Mouse (Mus musculus): ENCODE results near the gene Rapgef5.

DNA sequence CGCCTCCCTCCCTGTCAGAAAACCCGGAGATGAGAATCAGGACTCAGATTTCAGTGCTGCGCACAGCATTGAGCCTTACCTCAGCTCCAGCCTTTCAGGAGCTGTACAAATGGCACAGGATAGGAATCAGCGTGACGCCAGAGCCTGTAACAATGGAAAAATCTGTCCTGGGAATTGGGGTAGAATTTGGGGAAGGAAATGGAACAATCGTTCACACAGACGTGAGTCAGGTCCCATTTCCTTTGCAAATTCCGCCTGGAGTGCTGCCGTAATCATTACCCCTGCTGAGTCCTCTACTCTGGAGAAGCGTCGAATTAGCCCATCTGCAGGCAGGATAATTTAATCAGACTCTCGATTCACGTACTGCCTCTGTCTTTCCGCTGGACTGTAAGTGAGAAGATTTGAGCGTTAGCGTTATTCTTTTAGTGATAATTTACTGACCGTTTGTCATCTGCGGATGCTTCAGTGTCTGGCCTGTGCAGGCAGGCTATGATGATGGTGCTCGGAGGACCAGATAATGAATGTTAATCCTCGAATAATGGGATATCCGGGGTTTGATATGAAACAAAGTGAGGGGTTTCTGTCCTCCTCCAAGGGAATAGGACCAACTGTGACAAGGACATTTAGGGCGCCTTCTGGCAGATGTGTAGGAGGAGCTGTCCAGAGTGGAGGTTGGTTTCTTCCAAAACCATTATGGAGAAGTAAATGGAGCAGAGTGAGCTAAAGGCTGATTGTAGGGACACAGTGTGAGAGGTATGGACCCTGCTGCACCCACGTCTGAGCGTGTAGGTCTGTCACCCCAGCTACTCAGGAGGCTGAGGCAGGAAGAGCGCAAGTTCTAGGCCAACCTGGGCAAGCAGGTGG lies 235.5 kb downstream of the Rapgef5 start:
- TF ChIP-seq RCOR1 (conservative IDR thresholded peaks at IDR 0.05; ENCODE audit: low read depth, low read length) (no peak), ZC3H11A (IDR thresholded peaks at IDR 0.05; ENCODE audit: low read depth, low read length) (no peak), POLR2A (IDR thresholded peaks at IDR 0.05; ENCODE audit: low read depth, low read length) (no peak), ETS1 (conservative IDR thresholded peaks at IDR 0.05; ENCODE audit: low read depth, low read length) (no peak), CTCF (conservative IDR thresholded peaks at IDR 0.05 in 1 of 2, IDR thresholded peaks at IDR 0.05 in 1 of 2; ENCODE audit: low read depth in 2 of 2, low read length in 2 of 2) (no peak), MAFK (IDR thresholded peaks at IDR 0.05; ENCODE audit: insufficient replicate concordance, low read length) (no peak), UBTF (IDR thresholded peaks at IDR 0.05; ENCODE audit: low read depth, low read length) (no peak), POLR2AphosphoS2 (IDR thresholded peaks at IDR 0.05; ENCODE audit: low read depth, low read length) (no peak)

Data from CH12.LX (cell line).